Mouse (Mus musculus): ENCODE measurements at regions not wholly inside any gene's neighbourhood (a gene's known extent, or its start where the extent isn't known, plus 50 kb on each side); places are given as distances from the start of the nearest gene placed in this dataset.

DNA sequence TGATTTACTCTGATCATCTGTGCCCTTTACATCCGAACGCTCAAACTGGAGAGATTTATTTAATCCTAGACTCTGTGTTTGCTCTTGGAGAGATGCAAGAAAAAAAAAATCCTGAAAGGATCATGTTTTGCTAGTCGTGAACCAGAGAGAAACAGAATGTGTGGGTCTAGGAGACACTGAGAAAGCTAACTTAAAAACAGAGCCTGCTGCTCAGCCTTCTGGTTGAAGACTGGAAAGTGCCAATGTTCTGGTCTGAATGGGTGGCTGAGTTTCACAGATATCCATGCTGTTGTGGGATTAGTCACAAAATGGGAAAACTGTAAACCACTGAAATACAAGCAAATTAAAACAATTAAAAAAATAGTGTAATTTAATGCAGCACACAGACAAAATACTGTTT, 259.7 kb downstream of the Ube2cbp start:
- no peak for DNase-seq (ENCODE audit: low spot score in 2 of 2)
- intact Hi-C loops (cut with DNase I), result loop anchor here (10.0 kb wide), 2 partner anchors 110 to 240 kb away; no protein-coding TSS in a partner anchor

DNA sequence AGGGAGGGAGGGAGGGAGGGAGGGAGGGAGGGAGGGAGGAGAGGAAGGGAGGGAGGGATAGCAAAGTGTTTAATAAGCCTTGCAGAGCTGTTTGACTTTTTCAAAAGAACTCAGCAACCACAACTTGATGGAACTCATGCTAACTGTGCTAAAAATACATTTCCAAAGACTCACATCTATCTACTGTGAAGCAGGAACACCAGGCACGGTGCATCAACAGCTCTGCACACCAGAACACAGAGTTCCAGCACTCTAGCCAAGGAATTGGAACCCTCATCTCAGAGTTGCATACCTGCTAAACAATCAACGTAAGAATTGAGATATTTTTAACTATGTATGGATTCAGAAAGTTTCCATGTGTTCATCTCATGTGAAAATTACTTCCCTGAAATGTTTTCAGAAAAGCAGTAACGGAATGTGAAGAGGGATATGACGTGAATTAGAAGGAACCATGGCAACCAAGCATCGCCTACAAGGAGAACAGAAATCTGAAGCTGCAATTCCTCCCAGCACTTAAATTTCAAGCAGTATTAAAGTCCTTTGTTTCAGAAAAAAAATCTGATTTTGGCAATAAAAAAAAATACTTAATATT, 256.3 kb downstream of the Ube2cbp start:
- DNase-seq (ENCODE audit: low spot score in 2 of 2), result peak; percentile 16 to 19
- intact Hi-C loops (cut with DNase I), result loop anchor here (10.0 kb wide), 2 partner anchors 114 to 236 kb away; no protein-coding TSS in a partner anchor

GRCm38 (mm10) chr9:86211267-86211666, 253.5 kb downstream of the Ube2cbp start:
- intact Hi-C loops (cut with DNase I), result no loop called here

DNA sequence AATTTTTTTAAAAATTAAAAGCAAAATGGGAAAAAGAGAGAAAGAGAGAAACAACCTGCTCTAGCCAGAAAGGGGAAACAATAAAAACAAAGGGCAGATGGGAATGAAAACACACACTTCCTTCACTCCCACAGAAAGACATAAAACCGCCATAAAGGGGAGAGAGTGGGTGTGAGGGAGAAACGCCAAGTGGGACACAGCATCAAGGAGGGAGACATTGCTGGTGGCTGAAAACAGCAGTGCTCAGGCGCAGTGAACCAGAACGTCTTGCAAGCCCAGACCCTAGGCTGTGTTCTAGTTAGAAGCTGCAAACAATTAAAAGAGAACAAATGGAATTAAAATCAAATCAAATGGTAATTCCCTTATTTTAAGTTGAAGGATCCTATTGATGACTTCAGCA, 245.1 kb downstream of the Ube2cbp start:
- DNase-seq (ENCODE audit: low spot score in 2 of 2), result peak in 1 of 2 experiments; percentile 17
- intact Hi-C loops (cut with DNase I), result no loop called here

More at GRCm38 (mm10) chr9:86211267-86211666, 253.5 kb downstream of the Ube2cbp start:
- no peak for DNase-seq (ENCODE audit: low spot score in 2 of 2)

DNA sequence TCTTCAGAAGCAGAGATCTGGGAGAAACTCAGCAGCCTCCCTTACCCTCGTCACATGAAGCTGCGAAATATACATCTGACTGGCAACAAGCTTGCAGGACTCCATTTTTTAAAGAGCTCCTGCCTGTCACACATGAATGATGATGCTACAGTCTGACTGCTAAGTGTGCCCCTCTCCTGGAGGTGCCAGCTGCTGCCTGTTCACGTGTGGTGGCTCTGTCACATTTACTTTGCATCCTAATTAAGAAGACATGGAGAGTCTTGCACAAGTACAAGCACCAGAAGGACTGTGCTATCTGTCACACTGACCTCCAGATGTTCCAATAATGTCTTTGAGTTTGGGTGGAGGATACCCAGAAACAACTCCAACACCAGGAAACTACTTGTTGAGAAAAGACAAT, 240.2 kb downstream of the Ube2cbp start:
- intact Hi-C loops (cut with DNase I), result no loop called here

GRCm38 (mm10) chr9:86230673-86231350, 233.9 kb downstream of the Ube2cbp start:
- intact Hi-C loops (cut with DNase I), result no loop called here
- DNase-seq (ENCODE audit: low spot score in 2 of 2), result no peak

More for the DNA sequence above, 240.2 kb downstream of the Ube2cbp start:
- DNase-seq (ENCODE audit: low spot score in 2 of 2), result no peak

- intact Hi-C loops (cut with DNase I), result no loop called here
- DNase-seq (ENCODE audit: low spot score in 2 of 2), result no peak
Measured at GRCm38 (mm10) chr9:86231692-86232091, 233.1 kb downstream of the Ube2cbp start.

GRCm38 (mm10) chr9:86232174-86232573, 232.6 kb downstream of the Ube2cbp start:
- no peak for DNase-seq (ENCODE audit: low spot score in 2 of 2)
- intact Hi-C loops (cut with DNase I), result no loop called here

DNA sequence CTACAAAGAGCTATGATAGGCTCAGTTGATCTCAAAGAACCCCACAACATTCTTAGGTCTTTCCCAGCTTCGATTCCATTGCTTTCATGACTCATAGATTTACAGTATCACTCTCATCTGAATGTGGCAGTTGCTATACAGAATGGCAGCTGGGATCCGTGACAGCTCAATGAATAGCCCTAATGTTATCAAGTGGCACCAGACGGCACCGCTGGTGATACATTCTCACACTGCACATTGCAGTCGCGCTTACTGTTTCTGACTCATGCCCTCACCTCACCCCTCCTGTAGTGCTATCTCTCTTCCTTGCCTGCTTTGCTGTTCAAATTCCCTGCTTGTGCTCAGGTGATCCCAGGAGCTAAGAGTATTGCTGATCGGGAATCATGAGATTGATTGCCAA, 231.0 kb downstream of the Ube2cbp start:
- intact Hi-C loops (cut with DNase I), result no loop called here
- no peak for DNase-seq (ENCODE audit: low spot score in 2 of 2)

- intact Hi-C loops (cut with DNase I), result no loop called here
- no peak for DNase-seq (ENCODE audit: low spot score in 2 of 2)
Measured at GRCm38 (mm10) chr9:86238691-86239090, 226.1 kb downstream of the Ube2cbp start.

DNA sequence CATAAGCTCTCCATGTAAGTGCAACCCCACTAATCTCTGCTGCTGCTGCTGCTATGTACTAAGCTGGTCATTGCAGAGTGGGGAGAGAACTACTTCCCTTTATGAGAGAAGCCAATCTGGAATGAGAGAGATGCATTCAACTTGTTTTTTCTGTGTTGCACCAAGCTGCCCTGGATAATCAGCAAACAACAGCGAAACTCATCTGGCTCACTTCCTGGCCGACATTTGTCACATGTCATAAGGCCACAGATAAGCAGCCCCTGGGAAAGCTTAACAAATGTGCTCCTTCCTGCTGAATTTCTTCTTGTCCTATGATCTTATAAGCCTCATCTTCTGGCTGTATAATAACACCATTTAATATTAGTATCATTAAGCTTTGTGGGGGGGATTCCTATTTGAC, 224.5 kb downstream of the Ube2cbp start:
- no peak for DNase-seq (ENCODE audit: low spot score in 2 of 2)
- intact Hi-C loops (cut with DNase I), result no loop called here

DNA sequence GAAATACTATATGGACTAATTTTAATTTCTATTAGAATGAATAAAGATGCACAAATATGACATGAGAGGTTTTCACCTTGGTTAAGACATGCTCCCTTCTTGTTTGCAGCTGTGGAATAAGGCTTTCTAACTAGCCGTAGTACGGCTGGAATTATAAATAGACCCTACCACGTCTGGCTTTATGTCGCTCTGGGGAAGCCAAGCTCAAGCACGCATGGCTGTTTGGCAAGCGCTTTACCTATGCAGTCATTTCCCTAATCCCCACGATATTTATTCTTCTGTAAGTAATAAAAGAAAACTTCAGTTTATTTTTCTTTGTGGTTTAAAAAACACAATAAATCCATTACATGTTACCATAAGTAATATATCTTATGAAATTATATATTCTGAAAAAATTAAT, 223.9 kb downstream of the Ube2cbp start:
- intact Hi-C loops (cut with DNase I), result no loop called here
- DNase-seq (ENCODE audit: low spot score in 2 of 2), result no peak

- intact Hi-C loops (cut with DNase I), result no loop called here
- DNase-seq (ENCODE audit: low spot score in 2 of 2), result no peak
Measured at GRCm38 (mm10) chr9:86250197-86250596, 214.6 kb downstream of the Ube2cbp start.

DNA sequence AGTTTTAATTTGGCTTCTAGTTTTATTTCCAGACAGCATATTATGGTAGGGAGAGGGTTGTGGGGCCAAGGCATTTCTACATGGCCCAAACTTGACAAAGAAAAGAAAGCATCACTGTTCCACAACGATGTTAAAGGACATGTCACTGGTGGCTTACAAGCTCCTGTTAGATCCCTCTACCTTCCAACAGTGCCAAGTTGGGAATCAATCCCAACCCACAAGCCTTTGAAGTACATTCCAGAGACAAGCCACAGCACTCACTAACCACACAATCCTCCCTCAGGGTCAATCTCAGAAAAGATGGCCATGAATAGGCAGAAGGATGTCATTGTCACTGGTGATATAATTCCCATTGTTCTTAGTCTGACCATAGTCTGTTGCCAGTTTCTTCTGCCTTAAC, 213.4 kb downstream of the Ube2cbp start:
- no peak for DNase-seq (ENCODE audit: low spot score in 2 of 2)
- intact Hi-C loops (cut with DNase I), result no loop called here

Measured in left cerebral cortex, postnatal 36 days (tissue).